Mouse (Mus musculus): Measurements from ENCODE around the gene Clmn. TPM values are rescaled to one million over a fixed set of nuclear protein-coding genes. Genes with fewer than 3 reads are reported as not detected.

Gene Clmn
- polyA plus RNA-seq, 1 experiment from 2014 or later: 1.5 TPM

GRCm38 (mm10) chr12:104793486-104793885 lies 71.4 kb downstream of the Clmn start:
- Histone ChIP-seq H3K36me3 (ENCODE audit: control insufficient read depth, insufficient read depth, low read length) (no peaks in the 10 kb centered on the region), H3K4me2 (no peak overlapping the region), H3K4me3 (ENCODE audit: low read depth, low read length) (no peak overlapping the region), H3K27me3 (replicated peaks; ENCODE audit: control insufficient read depth, insufficient read depth, low read length) (no peaks in the 10 kb centered on the region), H3K27ac (ENCODE audit: low read depth, low read length) (no peak overlapping the region), H3K9ac (ENCODE audit: low read depth, low read length) (no peak overlapping the region), H3K9me3 (ENCODE audit: control insufficient read depth, low read length) (no peaks in the 10 kb centered on the region; the same call in 1 of the 2 replicates), H3K4me1 (replicated peaks; ENCODE audit: control insufficient read depth, insufficient read depth, low read length) (no peaks in the 10 kb centered on the region)
- WGBS: 60% methylated on average over 12 of the region's 12 CpGs
- ATAC-seq (replicated peaks; ENCODE audit: low FRiP score) (no peak), DNase-seq (ENCODE audit: low spot score) (no peak)

GRCm38 (mm10) chr12:104777603-104778002 lies 87.3 kb downstream of the Clmn start:
- ATAC-seq (replicated peaks; ENCODE audit: low FRiP score): no peak
- Histone ChIP-seq H3K4me1 (replicated peaks; ENCODE audit: control insufficient read depth, insufficient read depth, low read length) (no peaks in the 10 kb centered on the region), H3K9ac (ENCODE audit: low read depth, low read length) (no peak overlapping the region)

GRCm38 (mm10) chr12:104771941-104772340 lies 92.9 kb downstream of the Clmn start:
- Histone ChIP-seq H3K27me3 (replicated peaks; ENCODE audit: control insufficient read depth, insufficient read depth, low read length) (no peaks in the 10 kb centered on the region; the same call in 1 of the 2 replicates), H3K27ac (ENCODE audit: low read depth, low read length) (no peak overlapping the region), H3K9ac (ENCODE audit: low read depth, low read length) (no peak overlapping the region), H3K9me3 (ENCODE audit: control insufficient read depth, low read length) (no peaks in the 10 kb centered on the region), H3K4me3 (ENCODE audit: low read depth, low read length) (no peak overlapping the region), H3K4me1 (replicated peaks; ENCODE audit: control insufficient read depth, insufficient read depth, low read length) (no peaks in the 10 kb centered on the region), H3K36me3 (ENCODE audit: control insufficient read depth, insufficient read depth, low read length) (no peaks in the 10 kb centered on the region), H3K4me2 (no peak overlapping the region)
- DNase-seq (ENCODE audit: low spot score) (no peak), ATAC-seq (replicated peaks; ENCODE audit: low FRiP score) (no peak)
- WGBS: 79% methylated on average over 2 of the region's 2 CpGs

More at GRCm38 (mm10) chr12:104777603-104778002, 87.3 kb downstream of the Clmn start:
- no peaks in the 10 kb centered on the region for H3K27me3 ChIP-seq (replicated peaks; ENCODE audit: control insufficient read depth, insufficient read depth, low read length)
- DNase-seq (ENCODE audit: low spot score): no peak
- H3K4me3 ChIP-seq (ENCODE audit: low read depth, low read length): no peak overlapping the region
- H3K4me2 ChIP-seq: no peak overlapping the region
- H3K27ac ChIP-seq (ENCODE audit: low read depth, low read length): no peak overlapping the region
- no peaks in the 10 kb centered on the region for H3K9me3 ChIP-seq (ENCODE audit: control insufficient read depth, low read length)
- no peaks in the 10 kb centered on the region for H3K36me3 ChIP-seq (ENCODE audit: control insufficient read depth, insufficient read depth, low read length)
- 92% methylated on average over 1 of the region's 1 CpGs for WGBS

DNA sequence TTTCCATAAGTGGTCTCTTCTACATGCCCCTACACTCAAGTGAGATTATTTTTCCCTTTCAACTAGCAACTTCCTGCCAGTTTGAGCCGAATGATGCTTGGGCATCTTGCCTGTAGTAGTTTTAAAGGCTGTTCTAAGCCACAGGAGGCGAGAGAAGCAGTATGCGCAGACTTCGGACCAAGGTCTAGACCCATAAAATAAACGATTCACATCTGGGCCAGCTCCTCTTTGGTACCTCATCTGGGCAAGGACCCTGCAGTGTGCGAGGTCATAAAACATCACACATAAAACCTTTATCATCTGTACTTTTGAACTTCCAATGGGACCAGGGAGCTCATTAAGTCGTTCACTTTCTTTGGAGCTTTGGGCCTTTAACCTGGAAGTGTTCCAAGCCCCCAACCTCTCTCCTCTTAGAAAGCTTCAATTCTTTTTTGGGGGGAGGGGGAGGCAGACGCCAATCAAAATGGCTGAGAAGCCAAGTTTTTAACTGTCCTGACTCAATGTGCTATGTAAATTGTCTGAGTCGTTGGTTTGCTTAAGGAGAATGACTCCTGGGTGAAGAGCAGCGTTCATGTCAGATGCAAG lies 95.6 kb downstream of the Clmn start:
- WGBS: 77% methylated on average over 10 of the region's 10 CpGs
- Histone ChIP-seq H3K27me3 (replicated peaks; ENCODE audit: control insufficient read depth, insufficient read depth, low read length) (no peaks in the 10 kb centered on the region; the same call in 1 of the 2 replicates), H3K36me3 (ENCODE audit: control insufficient read depth, insufficient read depth, low read length) (no peaks in the 10 kb centered on the region), H3K4me2 (no peak overlapping the region), H3K4me1 (replicated peaks; ENCODE audit: control insufficient read depth, insufficient read depth, low read length) (no peaks in the 10 kb centered on the region), H3K9ac (ENCODE audit: low read depth, low read length) (no peak overlapping the region), H3K9me3 (ENCODE audit: control insufficient read depth, low read length) (no peaks in the 10 kb centered on the region), H3K4me3 (ENCODE audit: low read depth, low read length) (no peak overlapping the region), H3K27ac (ENCODE audit: low read depth, low read length) (no peak overlapping the region)
- no peak for DNase-seq (ENCODE audit: low spot score)
- no peak for ATAC-seq (replicated peaks; ENCODE audit: low FRiP score)

- no peak overlapping the region for H3K9ac ChIP-seq (ENCODE audit: low read depth, low read length)
- H3K4me2 ChIP-seq: no peak overlapping the region
- 66% methylated on average over 4 of the region's 4 CpGs for WGBS
- H3K9me3 ChIP-seq (ENCODE audit: control insufficient read depth, low read length): no peaks in the 10 kb centered on the region
- H3K4me1 ChIP-seq (replicated peaks; ENCODE audit: control insufficient read depth, insufficient read depth, low read length): no peaks in the 10 kb centered on the region
- ATAC-seq (replicated peaks; ENCODE audit: low FRiP score): no peak
- no peaks in the 10 kb centered on the region; the same call in 1 of the 2 replicates for H3K27me3 ChIP-seq (replicated peaks; ENCODE audit: control insufficient read depth, insufficient read depth, low read length)
- H3K4me3 ChIP-seq (ENCODE audit: low read depth, low read length): no peak overlapping the region
- no peak for DNase-seq (ENCODE audit: low spot score)
- no peaks in the 10 kb centered on the region for H3K36me3 ChIP-seq (ENCODE audit: control insufficient read depth, insufficient read depth, low read length)
- no peak overlapping the region for H3K27ac ChIP-seq (ENCODE audit: low read depth, low read length)
These were observed 97.7 kb downstream of the Clmn start for GRCm38 (mm10) chr12:104767183-104767582.

DNA sequence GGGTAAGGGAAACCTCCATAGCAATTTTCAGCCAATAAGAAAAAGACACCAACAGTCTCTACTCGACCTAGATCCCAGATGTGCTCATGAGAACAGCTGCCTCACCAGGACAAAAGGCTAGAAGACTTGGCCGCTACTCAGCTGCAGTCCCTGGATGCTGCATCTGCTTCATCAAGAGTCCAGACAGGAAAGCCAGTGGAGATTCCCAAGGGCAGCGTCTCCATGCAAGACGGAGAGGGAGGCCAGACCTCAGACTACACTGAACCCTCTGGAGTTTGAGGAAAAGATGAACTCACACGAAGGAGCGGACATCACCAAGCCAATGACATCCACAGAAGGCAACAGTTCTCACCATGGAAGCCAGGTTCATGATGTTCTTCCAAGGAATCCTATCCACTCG lies 99.1 kb downstream of the Clmn start:
- Histone ChIP-seq H3K4me3 (ENCODE audit: low read depth, low read length) (no peak overlapping the region), H3K27me3 (replicated peaks; ENCODE audit: control insufficient read depth, insufficient read depth, low read length) (no peaks in the 10 kb centered on the region; the same call in 1 of the 2 replicates), H3K9ac (ENCODE audit: low read depth, low read length) (no peak overlapping the region), H3K27ac (ENCODE audit: low read depth, low read length) (no peak overlapping the region), H3K36me3 (ENCODE audit: control insufficient read depth, insufficient read depth, low read length) (no peaks in the 10 kb centered on the region), H3K9me3 (ENCODE audit: control insufficient read depth, low read length) (no peaks in the 10 kb centered on the region), H3K4me1 (replicated peaks; ENCODE audit: control insufficient read depth, insufficient read depth, low read length) (no peaks in the 10 kb centered on the region), H3K4me2 (no peak overlapping the region)
- 79% methylated on average over 7 of the region's 7 CpGs for WGBS
- DNase-seq (ENCODE audit: low spot score): no peak
- ATAC-seq (replicated peaks; ENCODE audit: low FRiP score): no peak

DNA sequence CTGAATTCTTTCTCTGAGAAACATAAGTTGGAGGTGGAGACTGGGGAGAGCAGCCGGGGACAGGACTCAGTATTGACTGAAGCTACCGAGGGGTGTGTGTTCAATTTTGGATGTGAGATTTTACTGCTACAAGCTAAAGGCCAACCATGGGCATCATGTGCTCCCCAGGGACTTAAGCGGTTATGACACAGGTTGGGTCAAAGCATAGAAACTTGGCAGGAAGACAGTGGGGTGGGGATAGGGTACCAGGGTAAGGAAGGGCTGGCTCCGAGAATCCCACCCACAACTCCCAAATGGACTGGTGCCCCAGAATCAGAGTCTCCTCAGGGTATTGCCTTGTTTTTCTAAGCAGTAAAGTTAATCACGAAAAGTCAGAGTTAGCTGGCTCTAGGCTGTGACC lies 99.8 kb downstream of the Clmn start:
- DNase-seq (ENCODE audit: low spot score) (no peak), ATAC-seq (replicated peaks; ENCODE audit: low FRiP score) (no peak)
- no peaks in the 10 kb centered on the region; the same call in 1 of the 2 replicates for H3K27me3 ChIP-seq (replicated peaks; ENCODE audit: control insufficient read depth, insufficient read depth, low read length)
- no peak overlapping the region for H3K4me2 ChIP-seq
- H3K27ac ChIP-seq (ENCODE audit: low read depth, low read length): no peak overlapping the region
- no peak overlapping the region for H3K9ac ChIP-seq (ENCODE audit: low read depth, low read length)
- H3K4me1 ChIP-seq (replicated peaks; ENCODE audit: control insufficient read depth, insufficient read depth, low read length): no peaks in the 10 kb centered on the region
- no peaks in the 10 kb centered on the region for H3K9me3 ChIP-seq (ENCODE audit: control insufficient read depth, low read length)
- WGBS: 68% methylated on average over 5 of the region's 5 CpGs
- H3K4me3 ChIP-seq (ENCODE audit: low read depth, low read length): no peak overlapping the region
- H3K36me3 ChIP-seq (ENCODE audit: control insufficient read depth, insufficient read depth, low read length): no peaks in the 10 kb centered on the region

DNA sequence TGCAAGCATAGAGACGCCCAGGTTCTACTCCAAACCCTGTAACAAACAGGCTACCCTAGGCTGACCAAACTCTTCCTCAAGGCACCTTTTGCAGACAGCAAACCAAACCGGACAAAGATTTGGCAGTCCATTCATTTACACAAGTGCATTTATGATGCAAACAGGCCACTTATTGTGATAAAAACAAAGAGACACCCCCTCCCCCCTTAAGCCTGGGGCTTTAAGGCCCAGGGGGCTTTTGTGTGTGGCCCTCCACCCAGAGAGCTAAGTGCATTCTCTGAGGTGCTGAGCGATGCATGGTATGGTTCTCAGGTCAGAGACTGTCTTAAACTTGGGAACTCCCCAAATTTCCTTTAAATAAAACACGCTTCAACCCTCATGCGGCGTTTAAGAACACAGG lies 101.0 kb downstream of the Clmn start:
- Histone ChIP-seq H3K9ac (ENCODE audit: low read depth, low read length) (no peak overlapping the region), H3K27ac (ENCODE audit: low read depth, low read length) (no peak overlapping the region), H3K4me1 (replicated peaks; ENCODE audit: control insufficient read depth, insufficient read depth, low read length) (no peaks in the 10 kb centered on the region), H3K27me3 (replicated peaks; ENCODE audit: control insufficient read depth, insufficient read depth, low read length) (no peaks in the 10 kb centered on the region; the same call in 1 of the 2 replicates), H3K4me2 (no peak overlapping the region), H3K36me3 (ENCODE audit: control insufficient read depth, insufficient read depth, low read length) (no peaks in the 10 kb centered on the region), H3K4me3 (ENCODE audit: low read depth, low read length) (no peak overlapping the region), H3K9me3 (ENCODE audit: control insufficient read depth, low read length) (no peaks in the 10 kb centered on the region)
- no peak for ATAC-seq (replicated peaks; ENCODE audit: low FRiP score)
- no peak for DNase-seq (ENCODE audit: low spot score)
- 84% methylated on average over 6 of the region's 6 CpGs for WGBS

DNA sequence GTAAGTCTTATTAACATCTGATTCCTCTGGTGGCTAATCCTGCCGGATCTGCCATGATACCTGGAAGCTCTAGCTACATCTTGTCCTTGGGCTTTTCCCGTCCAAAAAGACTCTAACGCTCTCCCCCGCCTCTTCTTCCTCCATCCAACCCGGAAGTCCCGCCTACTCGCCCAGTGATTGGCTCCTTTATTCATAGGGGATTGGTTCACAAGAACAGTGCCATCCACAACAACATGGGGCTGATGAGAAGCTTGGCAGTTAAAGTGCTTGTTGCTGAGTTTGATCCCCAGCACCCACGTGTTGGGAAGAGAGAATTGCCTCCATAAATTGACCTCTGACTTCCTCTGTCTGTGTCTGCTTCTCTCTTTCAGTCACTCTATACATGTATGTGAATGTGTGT lies 103.5 kb downstream of the Clmn start:
- Histone ChIP-seq H3K27ac (ENCODE audit: low read depth, low read length) (no peak overlapping the region), H3K4me3 (ENCODE audit: low read depth, low read length) (no peak overlapping the region), H3K9ac (ENCODE audit: low read depth, low read length) (no peak overlapping the region), H3K4me2 (no peak overlapping the region), H3K27me3 (replicated peaks; ENCODE audit: control insufficient read depth, insufficient read depth, low read length) (no peaks in the 10 kb centered on the region), H3K9me3 (ENCODE audit: control insufficient read depth, low read length) (no peaks in the 10 kb centered on the region), H3K36me3 (ENCODE audit: control insufficient read depth, insufficient read depth, low read length) (no peaks in the 10 kb centered on the region), H3K4me1 (replicated peaks; ENCODE audit: control insufficient read depth, insufficient read depth, low read length) (no peaks in the 10 kb centered on the region)
- 70% methylated on average over 8 of the region's 8 CpGs for WGBS
- DNase-seq (ENCODE audit: low spot score): no peak
- no peak for ATAC-seq (replicated peaks; ENCODE audit: low FRiP score)

All from liver, embryonic 11.5 days (tissue).